ENCODE assay signal across 8 mouse cellular contexts in the genomic region with DNA sequence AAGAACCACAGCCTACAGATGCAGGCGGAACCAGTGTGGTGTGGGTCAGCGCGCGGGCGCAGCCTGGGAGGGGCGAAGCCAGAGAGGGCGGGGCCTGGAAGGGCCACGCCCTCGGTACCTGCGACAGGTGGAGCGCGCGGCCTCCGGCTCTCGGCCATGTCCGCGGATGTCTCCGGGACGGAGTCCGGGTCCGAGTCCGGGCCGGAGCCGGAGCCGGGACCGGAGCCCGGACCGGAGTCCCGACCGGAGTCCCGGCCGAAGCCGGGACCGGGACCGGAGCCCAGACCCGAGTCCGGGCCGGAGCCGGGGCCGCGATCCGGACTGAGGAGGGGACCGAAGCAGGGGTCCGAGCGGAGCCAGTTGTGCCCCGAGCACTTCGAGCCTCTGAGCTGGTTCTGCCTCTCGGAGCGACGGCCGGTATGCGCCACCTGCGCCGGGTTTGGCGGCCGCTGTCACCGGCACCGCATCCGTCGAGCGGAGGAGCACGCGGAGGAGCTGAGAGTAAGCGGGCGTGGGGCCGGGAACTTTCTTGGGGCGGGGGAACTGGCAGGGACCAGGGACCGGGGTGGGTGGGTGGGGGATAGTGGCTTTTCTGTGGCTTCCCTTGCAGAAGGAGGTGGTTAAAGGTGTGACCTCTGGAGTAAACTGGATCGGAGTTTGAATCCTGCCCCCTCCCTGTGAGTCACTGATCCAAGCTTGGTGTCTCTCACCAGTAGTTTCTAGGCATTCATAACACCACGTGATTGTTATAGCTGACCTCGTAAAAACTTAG. TPM values are rescaled to one million over a fixed set of nuclear protein-coding genes. Genes with fewer than 3 reads are reported as not detected.
DNase-seq lines count a peak whose midpoint lies in the region; ATAC-seq and TF ChIP-seq lines count a peak whose summit lies in the region.

A gene (plus strand): TSS at position 117 of the 772 bp plus-strand sequence.

- no peaks in the 10 kb centered on the region for H3K36me3 ChIP-seq in embryonic facial prominence, embryonic 12.5 days
- H3K36me3 ChIP-seq in hindbrain, embryonic 14.5 days (replicated peaks; ENCODE audit: control insufficient read depth, insufficient read depth) = no peaks in the 10 kb centered on the region
- H3K36me3 ChIP-seq in limb, embryonic 15.5 days = no peaks in the 10 kb centered on the region
- H3K36me3 ChIP-seq in midbrain, embryonic 14.5 days (ENCODE audit: control insufficient read depth, insufficient read depth, low read length) = no peaks in the 10 kb centered on the region

- WGBS in embryonic facial prominence, embryonic 12.5 days = 3% methylated on average over 71 of the region's 71 CpGs
- WGBS in hindbrain, embryonic 14.5 days = 2% methylated on average over 68 of the region's 71 CpGs
- 3% methylated on average over 70 of the region's 71 CpGs for WGBS in limb, embryonic 15.5 days
- WGBS in midbrain, embryonic 14.5 days = 2% methylated on average over 71 of the region's 71 CpGs

- H3K4me1 ChIP-seq in embryonic facial prominence, embryonic 12.5 days = peaks cover 11% of the 10 kb centered on the region
- H3K4me1 ChIP-seq in hindbrain, embryonic 14.5 days (replicated peaks; ENCODE audit: control insufficient read depth, insufficient read depth, low read length) = 0 out of 2 replicates have a peak, but pooled peaks cover 9% of the 10 kb centered on the region
- peaks cover 13% of the 10 kb centered on the region for H3K4me1 ChIP-seq in limb, embryonic 15.5 days
- peaks cover 7% of the 10 kb centered on the region; the same call in 1 of the 2 replicates for H3K4me1 ChIP-seq in midbrain, embryonic 14.5 days (ENCODE audit: control insufficient read depth, insufficient read depth, low read length)

- ATAC-seq in embryonic facial prominence, embryonic 12.5 days (ENCODE audit: insufficient number of reproducible peaks, insufficient read depth, low FRiP score, low TSS enrichment) = peak; percentile 42; the same call in 1 of the 2 replicates
- peak; percentile 81; the same call in 1 of the 2 replicates for ATAC-seq in hindbrain, embryonic 14.5 days (ENCODE audit: low FRiP score)
- ATAC-seq in limb, embryonic 15.5 days (ENCODE audit: insufficient number of reproducible peaks, low FRiP score, low TSS enrichment, low read depth) = peak; percentile 48
- peak; percentile 69; the same call in 1 of the 2 replicates for ATAC-seq in midbrain, embryonic 14.5 days (ENCODE audit: low FRiP score, low TSS enrichment)

- no peak for DNase-seq in layer of hippocampus, adult 2 months (ENCODE audit: low spot score in 2 of 2)
- DNase-seq in layer of hippocampus, postnatal 36 days = no peak
- DNase-seq in hindbrain, embryonic 14.5 days (ENCODE audit: low spot score) = no peak
- DNase-seq in midbrain, embryonic 14.5 days = peak; percentile 53
- peak; percentile 70 for DNase-seq in testis, postnatal 10 days (ENCODE audit: low spot score)
- no peak for DNase-seq in gastrocnemius, postnatal 10 days

- no peak for TF ChIP-seq CTCF in layer of hippocampus, adult 2 months (conservative IDR thresholded peaks at IDR 0.05)

- H3K9ac ChIP-seq in embryonic facial prominence, embryonic 12.5 days = no peak within 1 kb of the TSS
- no peak within 1 kb of the TSS for H3K9ac ChIP-seq in hindbrain, embryonic 14.5 days
- no peak within 1 kb of the TSS for H3K9ac ChIP-seq in limb, embryonic 15.5 days
- no peak within 1 kb of the TSS for H3K9ac ChIP-seq in midbrain, embryonic 14.5 days (replicated peaks; ENCODE audit: low read length)

- peak within 1 kb of the TSS; percentile 55 for H3K4me3 ChIP-seq in layer of hippocampus, adult 2 months
- H3K4me3 ChIP-seq in embryonic facial prominence, embryonic 12.5 days = peak within 1 kb of the TSS; percentile 44
- peak within 1 kb of the TSS; percentile 36 for H3K4me3 ChIP-seq in hindbrain, embryonic 14.5 days (replicated peaks; ENCODE audit: low read length)
- peak within 1 kb of the TSS; percentile 49 for H3K4me3 ChIP-seq in limb, embryonic 15.5 days
- H3K4me3 ChIP-seq in midbrain, embryonic 14.5 days (replicated peaks; ENCODE audit: low read depth, low read length) = peak within 1 kb of the TSS; percentile 34

- peaks cover 27% of the 10 kb centered on the region for H3K27me3 ChIP-seq in embryonic facial prominence, embryonic 12.5 days
- peaks cover 33% of the 10 kb centered on the region for H3K27me3 ChIP-seq in hindbrain, embryonic 14.5 days (ENCODE audit: control insufficient read depth, insufficient read depth, low read length)
- H3K27me3 ChIP-seq in limb, embryonic 15.5 days = peaks cover 5% of the 10 kb centered on the region; the same call in 1 of the 2 replicates
- peaks cover 15% of the 10 kb centered on the region; the same call in 1 of the 2 replicates for H3K27me3 ChIP-seq in midbrain, embryonic 14.5 days (ENCODE audit: control insufficient read depth, insufficient read depth, low read length)

- peak within 1 kb of the TSS; percentile 88 for H3K4me2 ChIP-seq in embryonic facial prominence, embryonic 12.5 days (replicated peaks)
- peak within 1 kb of the TSS; percentile 60 for H3K4me2 ChIP-seq in hindbrain, embryonic 14.5 days (replicated peaks)
- H3K4me2 ChIP-seq in limb, embryonic 15.5 days = peak within 1 kb of the TSS; percentile 88
- H3K4me2 ChIP-seq in midbrain, embryonic 14.5 days (ENCODE audit: low read length) = peak within 1 kb of the TSS; percentile 56

- H3K9me3 ChIP-seq in embryonic facial prominence, embryonic 12.5 days = no peaks in the 10 kb centered on the region
- H3K9me3 ChIP-seq in hindbrain, embryonic 14.5 days (ENCODE audit: control insufficient read depth, low read length) = no peaks in the 10 kb centered on the region
- no peaks in the 10 kb centered on the region for H3K9me3 ChIP-seq in limb, embryonic 15.5 days
- H3K9me3 ChIP-seq in midbrain, embryonic 14.5 days (ENCODE audit: control insufficient read depth, low read length) = no peaks in the 10 kb centered on the region

- H3K27ac ChIP-seq in layer of hippocampus, adult 2 months = no peak within 1 kb of the TSS
- H3K27ac ChIP-seq in embryonic facial prominence, embryonic 12.5 days = no peak within 1 kb of the TSS
- H3K27ac ChIP-seq in hindbrain, embryonic 14.5 days = no peak within 1 kb of the TSS
- H3K27ac ChIP-seq in limb, embryonic 15.5 days = 0 out of 2 replicates have a peak within 1 kb of the TSS, but pooled peaks have one; percentile 27
- H3K27ac ChIP-seq in midbrain, embryonic 14.5 days (replicated peaks; ENCODE audit: low read depth, low read length) = no peak within 1 kb of the TSS

RNA-seq across cellular contexts. Expression of the gene that starts here (rescaled TPM):
- under 1 TPM; 0.64 to 0.69 TPM for total RNA-seq in layer of hippocampus, adult 2 months (2021)
- total RNA-seq in layer of hippocampus, postnatal 36 days (2021) = under 1 TPM; 0.52 to 0.73 TPM
- polyA plus RNA-seq in embryonic facial prominence, embryonic 12.5 days (2016; fragmentation: Nextera tagmentation; extraction: Ambion mirVana) = 2.9 and 3.3 TPM in 2 replicates
- polyA plus RNA-seq in hindbrain, embryonic 14.5 days (2014; fragmentation: Nextera tagmentation; extraction: Ambion mirVana) = 0.86 and 1.2 TPM in 2 replicates
- 15.3 and 19.4 TPM in 2 replicates for polyA plus RNA-seq in limb, embryonic 15.5 days (2015; fragmentation: Nextera tagmentation; extraction: Ambion mirVana)
- 0.32 and 0.43 TPM in 2 replicates for polyA plus RNA-seq in midbrain, embryonic 14.5 days (2014; fragmentation: Nextera tagmentation; extraction: Ambion mirVana)
- under 1 TPM; 0.66 to 0.70 TPM for total RNA-seq in gastrocnemius, postnatal 10 days (2021)

Comparison
In these comparisons a context has a peak if more than half of its experiments do, and no peak if none do; other contexts are left out.
1. Peak in DNase-seq, ATAC-seq, H3K4me3 ChIP-seq and H3K4me2 ChIP-seq in midbrain, embryonic 14.5 days; RNA of the gene not detected or under 1 TPM.